25 mouse cellular contexts compared by ENCODE assay signal in genomic region chr17:67412546-67413250, GRCm38 (mm10). TPM values are rescaled to one million over a fixed set of nuclear protein-coding genes. Genes with fewer than 3 reads are reported as not detected.
"Had no signal": no experiment of that assay in that cellular context is flagged by ENCODE, and none has a peak within 500 bp of the region (broad histone marks: within the 10 kb centered on the region; RNA-seq: fewer than 3 reads in every experiment).

No protein-coding gene starts in this region.

- H3K27me3 ChIP-seq: heart, embryonic 12.5 days; hindbrain, embryonic 12.5 days; intestine, embryonic 15.5 days; limb, embryonic 13.5 days; limb, embryonic 15.5 days; liver, embryonic 12.5 days had no signal

- H3K4me1 ChIP-seq: heart, embryonic 12.5 days; hindbrain, embryonic 10.5 days; hindbrain, embryonic 12.5 days; intestine, embryonic 15.5 days; limb, embryonic 13.5 days; limb, embryonic 15.5 days; liver, embryonic 12.5 days had no signal

- ATAC-seq: hindbrain, embryonic 16.5 days; inflammation-experienced regulatory T-cells, adult 6 months; intestine, embryonic 15.5 days; intestine, postnatal 0 days; liver, embryonic 12.5 days had no signal

- H3K4me3 ChIP-seq: gastrocnemius, adult 2 months; heart, adult 2 months; heart, embryonic 12.5 days; hindbrain, embryonic 10.5 days; hindbrain, embryonic 12.5 days; intestine, embryonic 15.5 days; layer of hippocampus, adult 2 months; left cerebral cortex, adult 2 months; limb, embryonic 13.5 days; limb, embryonic 15.5 days; liver, embryonic 12.5 days had no signal

- H3K36me3 ChIP-seq: heart, embryonic 12.5 days; hindbrain, embryonic 10.5 days; hindbrain, embryonic 12.5 days; intestine, embryonic 15.5 days; limb, embryonic 13.5 days; limb, embryonic 15.5 days; liver, embryonic 12.5 days had no signal

- DNase-seq: gastrocnemius, adult 2 months; gastrocnemius, postnatal 10 days; gastrocnemius, postnatal 25 days; heart, adult 2 months; heart, postnatal 10 days; heart, postnatal 4 days; kidney, adult 18-20 months; kidney, adult 8-10 months; kidney, postnatal 10 days; kidney, postnatal 25 days; kidney, postnatal 4 days had no signal

- H3K9me3 ChIP-seq: heart, embryonic 12.5 days; hindbrain, embryonic 10.5 days; hindbrain, embryonic 12.5 days; intestine, embryonic 15.5 days; limb, embryonic 13.5 days; limb, embryonic 15.5 days; liver, embryonic 12.5 days had no signal

- H3K27ac ChIP-seq: gastrocnemius, adult 2 months; heart, adult 2 months; hindbrain, embryonic 10.5 days; hindbrain, embryonic 12.5 days; hindbrain, embryonic 14.5 days; intestine, embryonic 15.5 days; layer of hippocampus, adult 2 months; left cerebral cortex, adult 2 months; limb, embryonic 13.5 days; limb, embryonic 15.5 days; liver, embryonic 12.5 days; liver, embryonic 14.5 days had no signal

RNA-seq across cellular contexts. Expression of gene Ptprm, which starts 58.4 kb away (rescaled TPM):
- polyA plus RNA-seq: inflammation-experienced regulatory T-cells, adult 6 months had no signal
